Mouse (Mus musculus) small intestine, adult 2 months (tissue): ENCODE measurements around the gene Zc3h4.

Experiments used
- CTCF ChIP-seq: fragments of 200-500 bp; IDR thresholded peaks from 2 replicates; pipeline ENCODE4 v1.5.1; 2012; ENCODE audit warnings: low read depth, mild to moderate bottlenecking, control low read depth, inconsistent platforms, low read length, moderate library complexity, mixed read lengths; ENCODE audit not compliant: insufficient replicate concordance, insufficient read length; ENCODE audit errors: extremely low read depth
- POLR2A ChIP-seq: fragments of 200-500 bp; IDR thresholded peaks from 2 replicates; pipeline ENCODE4 v1.6.1; 2012; ENCODE audit warnings: low read depth, mild to moderate bottlenecking, control low read depth, inconsistent platforms, low read length, moderate library complexity

DNA sequence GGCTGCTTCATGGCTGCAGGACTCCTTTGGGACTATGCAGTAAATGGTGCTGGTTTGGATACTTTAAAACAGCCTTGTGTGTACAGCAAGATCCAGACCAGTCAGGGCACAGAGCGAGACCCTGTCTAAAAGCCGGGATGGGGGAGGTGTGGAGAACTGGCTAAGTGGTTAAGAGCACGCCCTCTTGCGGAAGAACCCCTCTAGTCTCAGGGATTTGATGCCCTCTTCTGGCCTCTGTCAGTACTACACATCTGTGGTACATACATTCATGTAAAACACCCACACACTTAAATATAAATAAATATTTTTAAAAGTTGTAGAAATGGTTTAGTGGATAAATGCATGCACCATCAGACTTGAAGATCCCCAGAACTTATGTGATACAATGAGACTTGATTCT is 65.9 kb downstream of the Zc3h4 start:
- TF ChIP-seq POLR2A (no peak), CTCF (peak; percentile 48; the same call in 1 of the 2 replicates)
